Mouse (Mus musculus) spleen, adult 2 months (tissue): Measurements from ENCODE around the gene Ccdc88c.

Experiments used
- CTCF ChIP-seq: fragments of 200-500 bp; IDR thresholded peaks from 2 replicates; pipeline ENCODE4 v1.5.1; 2011; ENCODE audit warnings: mild to moderate bottlenecking, inconsistent platforms; ENCODE audit not compliant: insufficient read depth, insufficient read length, insufficient replicate concordance; ENCODE audit errors: extremely low read depth
- POLR2A ChIP-seq: fragments of 200-500 bp; IDR thresholded peaks from 2 replicates; pipeline ENCODE4 v1.6.1; 2011; ENCODE audit warnings: low read depth, low read length, inconsistent platforms

DNA sequence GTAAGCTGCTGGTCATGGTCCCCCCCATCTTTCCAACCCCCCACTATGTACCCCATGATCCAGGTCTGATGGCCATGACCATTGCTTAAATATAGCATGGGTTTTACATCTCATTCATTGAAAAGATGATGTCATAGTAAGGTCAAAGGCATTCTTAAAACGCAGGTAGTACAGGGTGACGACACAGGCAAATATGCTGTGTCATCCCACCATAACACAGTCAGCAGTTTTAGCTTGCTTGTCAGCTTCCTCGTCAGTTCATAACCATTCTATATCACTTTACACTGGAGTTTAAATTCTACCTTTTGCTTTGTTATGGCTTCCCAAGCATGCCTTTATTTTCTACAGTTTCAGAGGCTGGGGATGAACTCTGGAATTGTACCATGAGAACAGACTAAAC is 166.6 kb downstream of the Ccdc88c start:
- TF ChIP-seq POLR2A = no peak
- TF ChIP-seq CTCF = no peak
